Mouse (Mus musculus): ENCODE measurements around the gene Muc5ac. TPM values are rescaled to one million over a fixed set of nuclear protein-coding genes. Genes with fewer than 3 reads are reported as not detected.
"Not testable (repeated sequence)": the region's sequence is repeated elsewhere in the genome, so short reads cannot be mapped to it uniquely, and the experiment has no call there.

Gene Muc5ac
- polyA plus RNA-seq, 1 experiment from 2014 or later = not detected

DNA sequence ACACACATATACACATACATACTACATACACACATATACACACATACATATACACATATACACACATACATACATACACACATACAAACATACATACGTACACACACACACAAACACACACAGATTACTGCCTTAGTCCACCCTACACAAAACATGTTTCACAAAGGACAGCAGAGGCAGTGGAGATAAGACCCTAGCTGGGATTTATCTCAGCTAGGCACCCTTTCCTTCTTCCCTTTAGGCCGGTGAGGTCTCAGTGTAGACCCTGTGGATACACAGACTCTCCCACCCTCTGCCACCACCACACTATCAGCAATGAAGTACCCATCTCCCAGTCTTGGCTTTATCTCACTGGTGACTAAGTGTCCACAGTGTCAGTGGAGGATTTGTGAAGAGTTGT is 13.9 kb upstream of the Muc5ac start:
- 89% methylated on average over 2 of the region's 2 CpGs for WGBS
- no peaks in the 10 kb centered on the region for H3K4me1 ChIP-seq (ENCODE audit: control insufficient read depth, insufficient read depth, low read length)
- no peak overlapping the region for H3K4me2 ChIP-seq (ENCODE audit: low read depth, severe bottlenecking)
- H3K27ac ChIP-seq (replicated peaks; ENCODE audit: low read depth, low read length) = no peak overlapping the region
- ATAC-seq (ENCODE audit: insufficient number of reproducible peaks, low FRiP score, low TSS enrichment, low read depth) = no peak
- no peak overlapping the region for H3K4me3 ChIP-seq (ENCODE audit: low read depth, low read length)
- H3K36me3 ChIP-seq (ENCODE audit: control insufficient read depth, insufficient read depth, low read length) = no peaks in the 10 kb centered on the region
- H3K27me3 ChIP-seq (ENCODE audit: control insufficient read depth, insufficient read depth, low read length) = no peaks in the 10 kb centered on the region
- no peak for DNase-seq (ENCODE audit: low spot score)
- H3K9me3 ChIP-seq (ENCODE audit: control insufficient read depth, low read length) = no peaks in the 10 kb centered on the region
- H3K9ac ChIP-seq (ENCODE audit: low read length) = no peak overlapping the region

DNA sequence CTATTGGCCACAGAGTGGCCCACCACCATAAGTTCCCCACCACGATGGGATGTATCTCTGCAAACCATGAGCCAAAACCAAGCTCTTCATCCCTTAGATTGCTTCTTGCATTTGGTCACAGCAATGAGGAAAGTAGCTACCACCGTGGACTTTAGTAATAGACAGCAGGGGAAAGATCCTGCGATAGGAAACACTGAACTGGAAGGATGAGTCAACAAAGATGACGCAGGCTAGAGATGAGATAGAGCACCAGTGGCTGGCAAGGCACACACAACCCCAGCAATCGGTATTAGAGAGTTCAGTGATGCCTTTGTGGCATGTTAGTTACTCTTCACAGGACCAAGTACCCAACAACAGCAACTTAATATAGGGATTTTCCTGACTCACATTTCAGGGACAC is 12.6 kb upstream of the Muc5ac start:
- WGBS = 85% methylated on average over 5 of the region's 5 CpGs
- H3K9me3 ChIP-seq (ENCODE audit: control insufficient read depth, low read length) = no peaks in the 10 kb centered on the region
- no peaks in the 10 kb centered on the region for H3K4me1 ChIP-seq (ENCODE audit: control insufficient read depth, insufficient read depth, low read length)
- no peak overlapping the region for H3K27ac ChIP-seq (replicated peaks; ENCODE audit: low read depth, low read length)
- no peaks in the 10 kb centered on the region for H3K36me3 ChIP-seq (ENCODE audit: control insufficient read depth, insufficient read depth, low read length)
- ATAC-seq (ENCODE audit: insufficient number of reproducible peaks, low FRiP score, low TSS enrichment, low read depth) (no peak), DNase-seq (ENCODE audit: low spot score) (no peak)
- H3K4me2 ChIP-seq (ENCODE audit: low read depth, severe bottlenecking) = no peak overlapping the region
- no peak overlapping the region for H3K4me3 ChIP-seq (ENCODE audit: low read depth, low read length)
- no peaks in the 10 kb centered on the region for H3K27me3 ChIP-seq (ENCODE audit: control insufficient read depth, insufficient read depth, low read length)
- H3K9ac ChIP-seq (ENCODE audit: low read length) = no peak overlapping the region

DNA sequence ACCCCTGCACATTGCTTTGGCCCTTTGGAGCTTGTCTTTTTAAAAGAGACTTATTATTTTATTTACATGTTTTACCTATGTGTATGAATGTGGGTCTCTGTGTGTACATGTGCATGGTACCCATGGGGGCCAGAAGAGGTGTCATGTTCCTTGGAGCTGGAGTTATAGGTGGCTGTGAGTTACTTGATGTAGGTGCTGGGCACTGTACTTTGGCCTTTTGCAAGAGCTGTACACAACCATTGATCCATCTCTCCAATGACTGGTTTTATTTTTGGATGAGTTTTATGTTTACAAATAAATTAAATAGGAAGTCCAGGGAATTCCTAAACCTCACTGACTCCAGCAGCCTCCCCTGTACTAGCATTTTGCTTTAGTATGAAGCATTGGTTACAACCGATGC is 5.5 kb downstream of the Muc5ac start:
- Histone ChIP-seq H3K27ac (replicated peaks; ENCODE audit: low read depth, low read length) (no peak overlapping the region), H3K9me3 (ENCODE audit: control insufficient read depth, low read length) (no peaks in the 10 kb centered on the region), H3K4me3 (ENCODE audit: low read depth, low read length) (no peak overlapping the region), H3K4me1 (ENCODE audit: control insufficient read depth, insufficient read depth, low read length) (no peaks in the 10 kb centered on the region), H3K9ac (ENCODE audit: low read length) (no peak overlapping the region), H3K27me3 (ENCODE audit: control insufficient read depth, insufficient read depth, low read length) (no peaks in the 10 kb centered on the region), H3K36me3 (ENCODE audit: control insufficient read depth, insufficient read depth, low read length) (no peaks in the 10 kb centered on the region), H3K4me2 (ENCODE audit: low read depth, severe bottlenecking) (no peak overlapping the region)
- 89% methylated on average over 1 of the region's 1 CpGs for WGBS
- DNase-seq (ENCODE audit: low spot score) = no peak
- ATAC-seq (ENCODE audit: insufficient number of reproducible peaks, low FRiP score, low TSS enrichment, low read depth) = no peak

DNA sequence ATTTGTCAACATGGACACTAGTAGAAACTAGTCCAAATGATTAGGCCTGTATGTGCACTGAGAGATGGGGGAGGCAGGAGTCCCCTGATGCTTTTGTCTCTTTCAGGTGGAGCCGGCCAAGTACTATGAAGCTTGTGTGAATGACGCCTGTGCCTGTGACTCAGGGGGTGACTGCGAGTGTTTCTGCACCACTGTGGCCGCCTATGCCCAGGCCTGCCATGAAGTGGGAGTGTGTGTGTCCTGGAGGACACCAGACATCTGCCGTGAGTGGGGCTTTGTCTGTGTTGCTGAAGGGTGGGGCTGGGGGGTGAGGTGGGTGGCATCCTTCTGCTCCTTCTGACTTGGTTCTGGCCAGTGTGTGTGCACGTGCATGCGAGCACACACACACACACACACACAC is 14.4 kb downstream of the Muc5ac start:
- DNase-seq (ENCODE audit: low spot score) = no peak
- Histone ChIP-seq H3K27ac (replicated peaks; ENCODE audit: low read depth, low read length) (no peak overlapping the region), H3K4me2 (ENCODE audit: low read depth, severe bottlenecking) (no peak overlapping the region), H3K9ac (ENCODE audit: low read length) (no peak overlapping the region), H3K9me3 (ENCODE audit: control insufficient read depth, low read length) (no peaks in the 10 kb centered on the region), H3K36me3 (ENCODE audit: control insufficient read depth, insufficient read depth, low read length) (no peaks in the 10 kb centered on the region), H3K4me1 (ENCODE audit: control insufficient read depth, insufficient read depth, low read length) (no peaks in the 10 kb centered on the region), H3K4me3 (ENCODE audit: low read depth, low read length) (no peak overlapping the region), H3K27me3 (ENCODE audit: control insufficient read depth, insufficient read depth, low read length) (no peaks in the 10 kb centered on the region)
- WGBS = 88% methylated on average over 7 of the region's 7 CpGs
- no peak for ATAC-seq (ENCODE audit: insufficient number of reproducible peaks, low FRiP score, low TSS enrichment, low read depth)

DNA sequence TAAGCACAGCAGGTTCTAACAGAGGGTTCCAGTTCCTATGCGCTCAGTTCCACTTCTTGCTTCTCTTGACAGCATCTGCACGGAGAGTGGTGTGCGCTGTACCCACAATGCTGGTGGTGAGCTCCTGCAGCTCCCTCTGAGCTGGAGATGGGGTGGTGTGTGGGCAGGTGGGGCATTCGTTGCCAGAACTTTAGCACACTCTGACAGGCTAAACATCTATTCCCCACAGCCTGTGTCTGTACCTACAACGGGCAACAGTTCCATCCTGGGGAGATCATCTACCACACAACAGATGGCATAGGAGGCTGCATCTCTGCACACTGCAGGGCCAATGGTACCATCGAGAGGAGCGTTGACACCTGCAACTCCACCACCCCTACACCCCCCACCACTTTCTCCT is 16.6 kb downstream of the Muc5ac start:
- no peaks in the 10 kb centered on the region for H3K36me3 ChIP-seq (ENCODE audit: control insufficient read depth, insufficient read depth, low read length)
- DNase-seq (ENCODE audit: low spot score) (no peak), ATAC-seq (ENCODE audit: insufficient number of reproducible peaks, low FRiP score, low TSS enrichment, low read depth) (no peak)
- 88% methylated on average over 7 of the region's 7 CpGs for WGBS
- no peak overlapping the region for H3K4me2 ChIP-seq (ENCODE audit: low read depth, severe bottlenecking)
- H3K9ac ChIP-seq (ENCODE audit: low read length) = no peak overlapping the region
- no peak overlapping the region for H3K4me3 ChIP-seq (ENCODE audit: low read depth, low read length)
- H3K4me1 ChIP-seq (ENCODE audit: control insufficient read depth, insufficient read depth, low read length) = no peaks in the 10 kb centered on the region
- H3K27ac ChIP-seq (replicated peaks; ENCODE audit: low read depth, low read length) = no peak overlapping the region
- no peaks in the 10 kb centered on the region for H3K27me3 ChIP-seq (ENCODE audit: control insufficient read depth, insufficient read depth, low read length)
- no peaks in the 10 kb centered on the region for H3K9me3 ChIP-seq (ENCODE audit: control insufficient read depth, low read length)

DNA sequence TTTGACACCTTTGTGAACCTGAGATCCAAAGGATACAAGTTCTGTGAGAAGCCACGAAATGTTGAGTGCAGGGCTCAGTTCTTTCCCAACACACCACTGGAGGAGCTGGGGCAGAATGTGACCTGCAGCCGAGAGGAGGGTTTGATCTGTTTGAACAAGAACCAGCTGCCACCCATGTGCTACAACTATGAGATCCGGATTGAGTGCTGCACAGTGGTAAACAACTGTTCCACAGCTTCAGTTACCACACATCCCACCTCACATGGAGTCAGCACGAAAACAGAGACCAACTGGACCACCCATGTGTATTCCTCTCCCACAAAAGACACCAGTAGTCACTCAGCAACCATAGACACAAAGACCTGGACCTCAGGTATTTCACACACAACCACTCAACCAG is 19.1 kb downstream of the Muc5ac start:
- not testable (repeated sequence) for DNase-seq (ENCODE audit: low spot score); H3K4me3 ChIP-seq (ENCODE audit: low read depth, low read length); ATAC-seq (ENCODE audit: insufficient number of reproducible peaks, low FRiP score, low TSS enrichment, low read depth); H3K9me3 ChIP-seq (ENCODE audit: control insufficient read depth, low read length); H3K27me3 ChIP-seq (ENCODE audit: control insufficient read depth, insufficient read depth, low read length); H3K27ac ChIP-seq (replicated peaks; ENCODE audit: low read depth, low read length); H3K9ac ChIP-seq (ENCODE audit: low read length); H3K36me3 ChIP-seq (ENCODE audit: control insufficient read depth, insufficient read depth, low read length); H3K4me2 ChIP-seq (ENCODE audit: low read depth, severe bottlenecking); H3K4me1 ChIP-seq (ENCODE audit: control insufficient read depth, insufficient read depth, low read length)
- WGBS = no CpG with 5 or more reads among the region's 4 CpGs

DNA sequence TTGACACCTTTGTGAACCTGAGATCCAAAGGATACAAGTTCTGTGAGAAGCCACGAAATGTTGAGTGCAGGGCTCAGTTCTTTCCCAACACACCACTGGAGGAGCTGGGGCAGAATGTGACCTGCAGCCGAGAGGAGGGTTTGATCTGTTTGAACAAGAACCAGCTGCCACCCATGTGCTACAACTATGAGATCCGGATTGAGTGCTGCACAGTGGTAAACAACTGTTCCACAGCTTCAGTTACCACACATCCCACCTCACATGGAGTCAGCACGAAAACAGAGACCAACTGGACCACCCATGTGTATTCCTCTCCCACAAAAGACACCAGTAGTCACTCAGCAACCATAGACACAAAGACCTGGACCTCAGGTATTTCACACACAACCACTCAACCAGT is 21.2 kb downstream of the Muc5ac start:
- H3K4me1 ChIP-seq (ENCODE audit: control insufficient read depth, insufficient read depth, low read length); H3K4me2 ChIP-seq (ENCODE audit: low read depth, severe bottlenecking); H3K27ac ChIP-seq (replicated peaks; ENCODE audit: low read depth, low read length); H3K9ac ChIP-seq (ENCODE audit: low read length); DNase-seq (ENCODE audit: low spot score); H3K4me3 ChIP-seq (ENCODE audit: low read depth, low read length); H3K9me3 ChIP-seq (ENCODE audit: control insufficient read depth, low read length); H3K27me3 ChIP-seq (ENCODE audit: control insufficient read depth, insufficient read depth, low read length); ATAC-seq (ENCODE audit: insufficient number of reproducible peaks, low FRiP score, low TSS enrichment, low read depth); H3K36me3 ChIP-seq (ENCODE audit: control insufficient read depth, insufficient read depth, low read length): not testable (repeated sequence)
- no CpG with 5 or more reads among the region's 4 CpGs for WGBS

DNA sequence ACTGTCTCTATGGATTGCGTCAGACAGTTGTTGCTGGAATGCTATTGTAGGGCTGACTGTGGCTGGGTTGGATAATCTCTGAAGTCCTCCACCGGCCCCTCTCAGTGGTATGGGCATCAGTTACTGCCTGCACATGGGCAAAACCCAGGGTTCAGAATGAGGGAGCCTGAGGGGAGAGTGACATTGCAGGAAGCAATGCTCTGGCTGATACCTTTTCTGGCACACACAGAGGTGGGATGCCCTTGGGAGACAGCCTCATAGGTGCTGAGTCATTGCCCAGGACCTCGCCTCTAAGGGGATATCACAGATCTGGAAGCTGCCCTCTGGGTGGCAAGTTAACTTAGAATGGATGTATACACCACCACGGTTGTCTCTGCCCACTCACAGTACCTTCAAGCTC is 24.5 kb downstream of the Muc5ac start:
- Histone ChIP-seq H3K27ac (replicated peaks; ENCODE audit: low read depth, low read length) (no peak overlapping the region), H3K27me3 (ENCODE audit: control insufficient read depth, insufficient read depth, low read length) (no peaks in the 10 kb centered on the region), H3K36me3 (ENCODE audit: control insufficient read depth, insufficient read depth, low read length) (no peaks in the 10 kb centered on the region), H3K9me3 (ENCODE audit: control insufficient read depth, low read length) (no peaks in the 10 kb centered on the region), H3K9ac (ENCODE audit: low read length) (no peak overlapping the region), H3K4me2 (ENCODE audit: low read depth, severe bottlenecking) (no peak overlapping the region), H3K4me3 (ENCODE audit: low read depth, low read length) (no peak overlapping the region), H3K4me1 (ENCODE audit: control insufficient read depth, insufficient read depth, low read length) (no peaks in the 10 kb centered on the region)
- ATAC-seq (ENCODE audit: insufficient number of reproducible peaks, low FRiP score, low TSS enrichment, low read depth) = no peak
- 82% methylated on average over 4 of the region's 4 CpGs for WGBS
- DNase-seq (ENCODE audit: low spot score) = no peak

DNA sequence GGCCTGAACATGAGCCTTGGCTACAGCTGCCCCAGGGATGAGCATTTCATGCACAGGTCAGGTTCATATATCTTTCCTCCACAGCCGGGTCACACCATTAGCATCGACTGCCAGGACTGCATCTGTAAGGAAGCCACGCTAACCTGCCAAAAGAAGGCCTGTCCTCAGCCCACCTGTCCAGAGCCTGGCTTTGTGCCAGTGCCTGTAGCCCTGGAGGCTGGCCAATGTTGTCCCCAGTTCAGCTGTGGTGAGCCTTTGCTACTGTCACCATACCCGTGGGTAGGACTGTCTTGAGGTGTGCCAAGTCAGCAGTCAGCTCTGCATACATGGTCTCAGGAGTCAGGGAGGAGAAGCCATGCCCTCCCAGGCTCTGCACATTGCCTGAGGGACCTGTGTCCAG is 26.6 kb downstream of the Muc5ac start:
- 83% methylated on average over 4 of the region's 4 CpGs for WGBS
- no peak for ATAC-seq (ENCODE audit: insufficient number of reproducible peaks, low FRiP score, low TSS enrichment, low read depth)
- Histone ChIP-seq H3K4me2 (ENCODE audit: low read depth, severe bottlenecking) (no peak overlapping the region), H3K27ac (replicated peaks; ENCODE audit: low read depth, low read length) (no peak overlapping the region), H3K36me3 (ENCODE audit: control insufficient read depth, insufficient read depth, low read length) (no peaks in the 10 kb centered on the region), H3K9me3 (ENCODE audit: control insufficient read depth, low read length) (no peaks in the 10 kb centered on the region), H3K4me3 (ENCODE audit: low read depth, low read length) (no peak overlapping the region), H3K4me1 (ENCODE audit: control insufficient read depth, insufficient read depth, low read length) (no peaks in the 10 kb centered on the region), H3K27me3 (ENCODE audit: control insufficient read depth, insufficient read depth, low read length) (no peaks in the 10 kb centered on the region), H3K9ac (ENCODE audit: low read length) (no peak overlapping the region)
- no peak for DNase-seq (ENCODE audit: low spot score)

All from limb, embryonic 11.5 days (tissue).